Mouse (Mus musculus): ENCODE data around the gene Sema3a.
"Not testable (repeated sequence)": the region's sequence is repeated elsewhere in the genome, so short reads cannot be mapped to it uniquely, and the experiment has no call there.

The Sema3a gene

GRCm38 (mm10) chr5:13431827-13432226 lies 306.6 kb downstream of the Sema3a start:
- no peak for DNase-seq

GRCm38 (mm10) chr5:13432574-13432973 lies 307.4 kb downstream of the Sema3a start:
- DNase-seq: no peak

- no peak for DNase-seq
These were observed 308.1 kb downstream of the Sema3a start for GRCm38 (mm10) chr5:13433303-13433702.

- no peak for DNase-seq
These were observed 315.9 kb downstream of the Sema3a start for GRCm38 (mm10) chr5:13441112-13441511.

GRCm38 (mm10) chr5:13460182-13461001 lies 335.2 kb downstream of the Sema3a start:
- no peak for DNase-seq

- DNase-seq: peak; percentile 6 to 14
These were observed 343.6 kb downstream of the Sema3a start for GRCm38 (mm10) chr5:13468856-13469255.

- no peak for DNase-seq
These were observed 344.2 kb downstream of the Sema3a start for GRCm38 (mm10) chr5:13469401-13469800.

GRCm38 (mm10) chr5:13470057-13470905 lies 345.1 kb downstream of the Sema3a start:
- DNase-seq: peak; percentile 21 to 33

GRCm38 (mm10) chr5:13477653-13478052 lies 352.4 kb downstream of the Sema3a start:
- DNase-seq: no peak

GRCm38 (mm10) chr5:13488671-13489070 lies 363.5 kb downstream of the Sema3a start:
- DNase-seq: no peak

GRCm38 (mm10) chr5:13495967-13496366 lies 370.8 kb downstream of the Sema3a start:
- not testable (repeated sequence) for DNase-seq

GRCm38 (mm10) chr5:13499835-13500234 lies 374.6 kb downstream of the Sema3a start:
- no peak for DNase-seq

GRCm38 (mm10) chr5:13505839-13506499 lies 380.8 kb downstream of the Sema3a start:
- DNase-seq: no peak

GRCm38 (mm10) chr5:13509163-13509562 lies 383.9 kb downstream of the Sema3a start:
- no peak for DNase-seq

GRCm38 (mm10) chr5:13517018-13517417 lies 391.8 kb downstream of the Sema3a start:
- DNase-seq: no peak

GRCm38 (mm10) chr5:13525597-13525996 lies 400.4 kb downstream of the Sema3a start:
- no peak for DNase-seq

- no peak for DNase-seq
These were observed 401.8 kb downstream of the Sema3a start for GRCm38 (mm10) chr5:13527037-13527464.

GRCm38 (mm10) chr5:13529226-13529625 lies 404.0 kb downstream of the Sema3a start:
- peak in 1 of 2 experiments; percentile 2 for DNase-seq

GRCm38 (mm10) chr5:13547472-13548209 lies 422.4 kb downstream of the Sema3a start:
- DNase-seq: no peak

GRCm38 (mm10) chr5:13548210-13548554 lies 423.0 kb downstream of the Sema3a start:
- DNase-seq: no peak

GRCm38 (mm10) chr5:13549080-13549479 lies 423.9 kb downstream of the Sema3a start:
- peak in 1 of 2 experiments; percentile 8 for DNase-seq

- DNase-seq: no peak
These were observed 425.7 kb downstream of the Sema3a start for GRCm38 (mm10) chr5:13550953-13551352.

All from cerebellum, postnatal 25 days (tissue).